Mouse (Mus musculus) liver, embryonic 14.5 days (tissue): Measurements from ENCODE around the gene Coq8a. TPM values are rescaled to one million over a fixed set of nuclear protein-coding genes. Genes with fewer than 3 reads are reported as not detected.

Source experiments
- ATAC-seq: fragments of 200-750 bp; cut with Nextera tagmentation; 2 replicates; pipeline ENCODE4 v1.8.0; 2017; ENCODE audit warnings: moderate number of reproducible peaks, mild to moderate bottlenecking, moderate library complexity; ENCODE audit not compliant: insufficient read depth
- DNase-seq, 3 experiments: peaks; one replicate each; pipeline ENCODE4 v3.0.0-alpha.2; 2012 to 2013; ENCODE audit warnings: low read depth in 3 of 3, low spot score in 3 of 3
- H3K27ac ChIP-seq: fragments of 300-500 bp; sonication (generic); 2 replicates; pipeline ENCODE4 v1.5.1; 2014; ENCODE audit warnings: moderate library complexity, mild to moderate bottlenecking, control low read depth, inconsistent platforms
- H3K27me3 ChIP-seq: fragments of 300-500 bp; sonication (generic); 2 replicates; pipeline ENCODE4 v1.6.1; 2014; ENCODE audit warnings: mild to moderate bottlenecking, low read length, moderate library complexity; ENCODE audit not compliant: control insufficient read depth, insufficient read depth
- H3K36me3 ChIP-seq: fragments of 300-500 bp; sonication (generic); replicated peaks from 2 replicates; pipeline ENCODE4 v1.6.1; 2014; ENCODE audit warnings: low read depth; ENCODE audit not compliant: control insufficient read depth, insufficient read depth
- H3K4me1 ChIP-seq, 2 experiments: fragments of 200-500 bp in 1 of 2; fragments of 300-500 bp in 1 of 2; sonication (generic) in 1 of 2; replicated peaks; 2 replicates each; pipeline ENCODE4 v1.6.1; 2012 to 2014; ENCODE audit warnings: antibody characterized with exemption in 1 of 2, inconsistent platforms in 1 of 2, low read length in 1 of 2; ENCODE audit not compliant: control insufficient read depth in 2 of 2, insufficient read depth in 2 of 2
- H3K4me2 ChIP-seq: fragments of 300-500 bp; sonication (generic); 2 replicates; pipeline ENCODE4 v1.6.1; 2014; ENCODE audit warnings: low read depth, mild to moderate bottlenecking, control low read depth, moderate library complexity
- H3K4me3 ChIP-seq, 2 experiments: fragments of 200-500 bp in 1 of 2; fragments of 300-500 bp in 1 of 2; sonication (generic) in 1 of 2; 2 replicates each; pipeline ENCODE4 v1.5.1; 2012 to 2014; ENCODE audit warnings: low read depth in 2 of 2, low read length in 2 of 2, mild to moderate bottlenecking in 2 of 2, control low read depth in 1 of 2, inconsistent platforms in 1 of 2, moderate library complexity in 1 of 2; ENCODE audit not compliant: insufficient read depth in 1 of 2
- H3K9ac ChIP-seq: fragments of 300-500 bp; sonication (generic); replicated peaks from 2 replicates; pipeline ENCODE4 v1.6.1; 2014; ENCODE audit warnings: mild to moderate bottlenecking, control low read depth, moderate library complexity
- H3K9me3 ChIP-seq: fragments of 300-500 bp; sonication (generic); 2 replicates; pipeline ENCODE4 v1.6.1; 2016; ENCODE audit warnings: low read length, mixed read lengths; ENCODE audit not compliant: control insufficient read depth
- CTCF ChIP-seq: IDR thresholded peaks from 2 replicates; pipeline ENCODE4 v1.5.1; 2016; ENCODE audit warnings: antibody characterized with exemption, low read depth, control low read depth
- EP300 ChIP-seq: IDR thresholded peaks from 2 replicates; pipeline ENCODE4 v1.6.1; 2016; ENCODE audit warnings: antibody characterized with exemption, low read depth
- WGBS: fragments of 180-500 bp; shearing (Covaris S2); extraction: QIAGEN DNeasy Blood & Tissue Kit; methylation state at CpG from one replicate; pipeline ENCODE4 v1.1.7; 2014; ENCODE audit not compliant: insufficient replicate concordance; 5-methylcytosine and 5-hydroxymethylcytosine counted together
- polyA plus RNA-seq, 2 experiments: library from polyadenylated mRNA; depleted of rRNA in 1 of 2; stranded (reverse) in 1 of 2; unstranded in 1 of 2; fragments of >200 nt; fragmentation: Nextera tagmentation in 1 of 2; extraction: Ambion mirVana in 1 of 2; gene quantifications; 2 replicates each; pipeline versions ENCODE4 v1.2.1 to v1.2.3; 2012 to 2014

Gene Coq8a
- polyA plus RNA-seq, 2 experiments, result 3.8 to 14.3 TPM

- Histone ChIP-seq H3K4me3 (peak overlapping the region; percentile 62 to 64), H3K27ac (peak overlapping the region; percentile 4; the same call in 1 of the 2 replicates), H3K4me1 (peaks cover 4 to 17% of the 10 kb centered on the region in 2 experiments), H3K9me3 (no peaks in the 10 kb centered on the region), H3K36me3 (no peaks in the 10 kb centered on the region), H3K27me3 (no peaks in the 10 kb centered on the region), H3K4me2 (peak overlapping the region; percentile 81), H3K9ac (peak overlapping the region; percentile 65)
- peak; percentile 95 to 98 (median 97) for DNase-seq
- TF ChIP-seq CTCF (no peak), EP300 (peak; percentile 31; the same call in 1 of the 2 replicates)
- under 1% methylated on average over 57 of the region's 57 CpGs for WGBS
- ATAC-seq, result peak; percentile 99
Observed at GRCm38 (mm10) chr1:180195703-180196381, 3.6 kb downstream of the Coq8a start.

- TF ChIP-seq CTCF (no peak), EP300 (no peak)
- H3K36me3 ChIP-seq, result no peaks in the 10 kb centered on the region
- peak overlapping the region; percentile 79 for H3K4me2 ChIP-seq
- ATAC-seq (peak; percentile 21), DNase-seq (peak in 2 of 3 experiments; percentile 26 to 45)
- H3K9me3 ChIP-seq, result no peaks in the 10 kb centered on the region
- no peak overlapping the region for H3K27ac ChIP-seq
- H3K4me3 ChIP-seq, result peak overlapping the region; percentile 62 to 64
- peaks cover 4 to 17% of the 10 kb centered on the region in 2 experiments for H3K4me1 ChIP-seq
- H3K9ac ChIP-seq, result peak overlapping the region; percentile 44
- 19% methylated on average over 9 of the region's 9 CpGs for WGBS
- no peaks in the 10 kb centered on the region for H3K27me3 ChIP-seq
Observed at GRCm38 (mm10) chr1:180194781-180195471, 4.5 kb downstream of the Coq8a start.

- no peak for DNase-seq
- no peak overlapping the region for H3K9ac ChIP-seq
- no peaks in the 10 kb centered on the region for H3K27me3 ChIP-seq
- no peaks in the 10 kb centered on the region for H3K9me3 ChIP-seq
- TF ChIP-seq EP300 (no peak), CTCF (no peak)
- WGBS, result 70% methylated on average over 9 of the region's 9 CpGs
- no peak overlapping the region for H3K4me3 ChIP-seq
- ATAC-seq, result no peak
- no peak overlapping the region for H3K4me2 ChIP-seq
- no peak overlapping the region for H3K27ac ChIP-seq
- H3K36me3 ChIP-seq, result no peaks in the 10 kb centered on the region
- peaks cover 4 to 17% of the 10 kb centered on the region in 2 experiments for H3K4me1 ChIP-seq
Observed at GRCm38 (mm10) chr1:180194048-180194447, 5.4 kb downstream of the Coq8a start.

- Histone ChIP-seq H3K27me3 (no peaks in the 10 kb centered on the region), H3K36me3 (no peaks in the 10 kb centered on the region), H3K4me1 (peaks cover 4 to 17% of the 10 kb centered on the region in 2 experiments), H3K9me3 (no peaks in the 10 kb centered on the region), H3K4me3 (no peak overlapping the region), H3K4me2 (no peak overlapping the region), H3K9ac (no peak overlapping the region), H3K27ac (no peak overlapping the region)
- TF ChIP-seq CTCF (no peak), EP300 (no peak)
- DNase-seq (no peak), ATAC-seq (no peak)
- WGBS, result 76% methylated on average over 8 of the region's 8 CpGs
Observed at GRCm38 (mm10) chr1:180193391-180193935, 5.9 kb downstream of the Coq8a start.

- H3K27ac ChIP-seq, result no peak overlapping the region
- TF ChIP-seq EP300 (no peak), CTCF (no peak)
- no peaks in the 10 kb centered on the region for H3K27me3 ChIP-seq
- no peak overlapping the region for H3K4me2 ChIP-seq
- no peak for DNase-seq
- 19% methylated on average over 4 of the region's 4 CpGs for WGBS
- H3K4me3 ChIP-seq, result no peak overlapping the region
- H3K36me3 ChIP-seq, result no peaks in the 10 kb centered on the region
- H3K9ac ChIP-seq, result no peak overlapping the region
- no peak for ATAC-seq
- peaks cover 4 to 17% of the 10 kb centered on the region in 2 experiments for H3K4me1 ChIP-seq
- H3K9me3 ChIP-seq, result no peaks in the 10 kb centered on the region
Observed at GRCm38 (mm10) chr1:180192866-180193265, 6.5 kb downstream of the Coq8a start.
